Mouse (Mus musculus) cerebellum, postnatal 14 days (tissue): ENCODE data around the gene Dock6.
A peak's percentile ranks its signal among the peaks of the same experiment; 100 is the strongest.
"Not testable (repeated sequence)": the region's sequence is repeated elsewhere in the genome, so short reads cannot be mapped to it uniquely, and the experiment has no call there.

Experiments
- DNase-seq, 2 experiments: peaks; one replicate each; pipeline ENCODE4 v3.0.0; 2021; ENCODE audit warnings: mixed read lengths in 2 of 2

The Dock6 gene

GRCm38 (mm10) chr9:21852128-21853091, at the start of gene Dock6:
Gene Dock6 (minus strand): TSS chr9:21852635.
- peak; percentile 62 to 72 for DNase-seq

DNA sequence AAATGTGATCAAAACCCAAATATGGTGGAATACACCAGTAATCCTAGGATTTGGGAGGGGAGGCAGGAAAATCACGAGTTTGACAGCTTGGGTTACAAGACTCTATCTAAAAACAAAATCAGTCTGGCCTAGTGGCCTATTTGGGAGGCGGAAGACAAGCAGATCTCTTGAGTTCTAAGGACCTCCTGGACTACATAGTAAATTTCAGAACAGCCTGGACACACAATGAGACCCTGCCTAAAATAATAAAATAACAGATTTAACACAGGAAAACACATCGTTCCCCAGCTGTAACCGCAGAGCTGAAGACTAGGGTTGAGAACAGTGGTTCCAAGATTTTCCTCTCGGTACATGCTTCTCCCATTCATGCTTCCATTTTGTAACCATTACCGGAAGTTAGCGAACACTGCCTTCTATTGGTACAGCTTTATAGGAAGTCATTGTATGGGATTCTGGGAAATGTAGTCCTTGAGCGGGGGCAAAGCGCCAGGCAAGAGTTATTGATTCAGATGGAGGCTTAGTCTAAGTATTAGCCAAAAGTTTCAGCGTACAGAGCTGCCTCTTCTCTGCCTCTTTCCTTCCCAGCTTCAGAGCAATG, 48.9 kb upstream of the Dock6 start:
- peak; percentile 82 to 83 for DNase-seq

DNA sequence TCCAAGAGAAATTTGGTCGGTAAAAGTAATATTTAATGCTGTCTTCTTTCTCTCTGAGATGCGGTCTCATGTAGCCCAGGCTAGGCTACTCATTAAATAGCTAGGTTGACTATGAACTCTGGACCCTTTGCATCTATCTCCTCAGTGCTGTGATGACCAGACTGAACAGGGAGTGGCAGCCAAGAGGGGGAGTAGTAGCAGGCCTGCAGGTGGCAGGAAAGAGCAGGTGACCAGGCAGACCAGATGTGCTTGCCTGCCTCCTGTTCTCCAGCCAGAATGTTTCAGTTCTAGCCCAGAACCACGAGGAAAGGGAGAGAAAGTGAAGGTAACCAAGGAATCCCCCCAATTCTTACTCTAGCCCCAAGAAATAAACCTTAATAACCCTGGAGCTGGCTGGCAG, 36.8 kb upstream of the Dock6 start:
- no peak for DNase-seq

GRCm38 (mm10) chr9:21876601-21877000, 24.2 kb upstream of the Dock6 start:
- no peak for DNase-seq

DNA sequence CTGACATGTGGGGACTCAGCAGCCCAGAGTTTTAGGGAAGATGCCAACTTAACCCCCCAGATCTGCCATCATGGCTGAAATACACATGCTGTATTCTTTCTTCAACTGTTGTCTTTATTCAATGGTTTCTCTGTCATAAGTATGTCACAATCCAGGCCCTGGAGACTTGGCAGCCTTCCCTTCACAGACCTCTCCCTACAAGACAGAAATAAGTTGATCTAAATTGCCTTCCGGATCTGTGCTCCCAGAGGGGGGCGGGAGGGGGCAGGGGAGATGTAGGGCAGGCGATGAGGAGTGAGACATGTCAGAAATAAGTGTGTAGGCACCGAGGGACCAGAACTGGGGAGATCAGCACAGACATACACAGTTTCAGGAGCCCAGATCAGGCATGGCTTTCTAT, 19.8 kb upstream of the Dock6 start:
- DNase-seq, result peak; percentile 32 to 47

DNA sequence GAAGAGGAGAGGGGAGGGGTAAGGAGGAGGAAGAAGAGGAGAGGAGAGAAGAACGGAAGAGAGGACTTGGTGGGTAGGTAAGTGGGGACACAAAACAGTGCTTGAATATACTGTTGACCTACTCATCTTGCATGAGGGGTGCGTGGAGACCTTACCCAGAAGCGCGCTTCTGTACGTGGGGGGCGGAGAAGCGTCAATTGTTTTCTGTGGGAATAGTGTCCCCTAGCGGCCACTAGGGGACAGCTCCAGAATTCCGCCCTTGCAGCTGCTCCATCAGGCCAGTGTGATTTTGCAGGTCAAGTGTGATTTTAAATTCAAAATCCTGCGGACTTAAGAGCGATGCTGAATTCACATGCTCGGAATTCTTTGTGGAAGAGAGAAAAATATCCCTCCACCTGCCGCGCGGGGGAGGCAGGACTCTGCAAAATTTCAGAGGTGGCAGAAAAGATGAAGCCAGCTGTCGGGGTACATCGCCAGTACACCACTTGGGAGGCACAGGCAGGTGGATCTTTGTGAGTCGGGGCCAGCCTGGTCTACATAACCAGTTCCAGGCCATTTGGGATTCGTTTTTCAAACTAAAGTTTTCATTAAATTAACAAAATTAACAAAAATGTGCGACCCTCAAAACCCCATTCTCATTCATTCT, 18.6 kb upstream of the Dock6 start:
- DNase-seq, result peak; percentile 77 to 80

DNA sequence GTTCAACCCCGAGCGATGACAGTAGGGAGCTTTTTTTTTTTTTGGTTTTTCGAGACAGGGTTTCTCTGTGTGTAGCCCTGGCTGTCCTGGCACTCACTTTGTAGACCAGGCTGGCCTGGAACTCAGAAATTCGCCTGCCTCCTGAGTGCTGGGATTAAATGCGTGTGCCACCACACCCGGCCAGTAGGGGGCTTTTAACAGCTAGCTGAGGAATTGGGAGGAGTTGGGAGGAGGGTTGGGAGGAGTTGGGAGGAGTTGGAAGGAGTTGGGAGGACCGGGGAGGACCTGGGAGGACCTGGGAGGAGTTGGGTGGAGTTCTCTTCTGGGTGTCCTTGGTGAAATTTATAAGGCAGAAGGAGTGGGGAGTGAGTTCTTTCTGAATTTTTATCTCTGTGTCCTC, 16.9 kb upstream of the Dock6 start:
- peak; percentile 58 to 77 for DNase-seq

- DNase-seq, result no peak
Measured at GRCm38 (mm10) chr9:21867726-21868125, 15.3 kb upstream of the Dock6 start.

DNA sequence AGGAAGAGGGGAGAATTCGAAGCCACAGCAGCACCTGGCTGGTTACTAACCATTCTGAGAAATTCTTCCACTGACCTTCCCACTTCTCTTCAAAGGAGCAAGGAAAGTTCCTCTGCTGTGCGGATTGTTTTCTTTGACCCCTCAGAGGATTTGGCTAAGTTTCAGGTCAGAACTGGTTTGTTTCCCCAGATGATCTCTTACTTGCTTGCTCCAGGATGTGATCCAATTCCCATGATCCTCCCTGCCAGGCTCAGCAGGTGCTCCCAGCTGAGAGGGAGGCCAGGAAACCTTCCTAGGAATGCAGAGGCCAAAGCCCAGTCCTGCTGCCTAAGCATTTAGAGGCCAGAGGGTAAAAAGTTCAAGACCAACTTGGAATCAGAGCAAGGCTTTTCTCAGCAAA, 14.2 kb upstream of the Dock6 start:
- no peak for DNase-seq

GRCm38 (mm10) chr9:21865673-21866398, 13.4 kb upstream of the Dock6 start:
- no peak for DNase-seq

DNA sequence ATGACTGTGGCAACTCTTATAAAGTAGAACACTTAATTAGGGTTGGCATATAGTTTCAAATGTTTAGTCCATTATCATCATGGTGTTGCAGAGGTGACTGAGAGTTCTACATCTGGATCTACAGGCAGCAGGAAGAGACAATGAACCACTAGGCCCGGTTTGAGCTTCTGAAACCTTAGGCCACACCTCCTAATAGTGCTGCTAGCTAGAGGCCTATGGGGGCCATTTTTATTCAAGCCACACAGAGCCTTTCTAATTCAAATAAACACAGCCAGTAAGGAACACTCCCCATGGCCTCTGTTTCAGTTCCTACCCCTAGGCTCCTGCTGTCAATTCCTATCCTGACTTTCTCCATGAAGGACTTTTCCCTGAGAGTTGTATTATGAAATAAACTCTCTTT, 9.7 kb upstream of the Dock6 start:
- no peak for DNase-seq

DNA sequence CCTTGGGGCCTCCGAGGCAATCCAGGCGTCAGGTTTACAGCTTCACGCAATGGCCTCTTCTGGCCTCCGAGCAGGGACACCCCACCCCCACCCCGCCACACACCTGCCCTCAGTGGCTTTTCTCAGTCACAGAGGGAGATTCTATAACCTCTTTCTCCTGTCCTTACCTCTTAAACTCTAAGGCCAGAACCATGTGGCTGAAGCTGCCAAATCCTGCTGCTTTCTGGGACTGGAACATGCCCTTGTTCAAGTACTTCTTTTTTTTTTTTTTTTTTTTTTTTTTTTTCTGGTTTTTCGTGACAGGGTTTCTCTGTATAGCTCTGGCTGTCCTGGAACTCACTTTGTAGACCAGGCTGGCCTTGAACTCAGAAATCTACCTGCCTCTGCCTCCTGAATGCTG, 7.9 kb upstream of the Dock6 start:
- DNase-seq, result not testable (repeated sequence)

DNA sequence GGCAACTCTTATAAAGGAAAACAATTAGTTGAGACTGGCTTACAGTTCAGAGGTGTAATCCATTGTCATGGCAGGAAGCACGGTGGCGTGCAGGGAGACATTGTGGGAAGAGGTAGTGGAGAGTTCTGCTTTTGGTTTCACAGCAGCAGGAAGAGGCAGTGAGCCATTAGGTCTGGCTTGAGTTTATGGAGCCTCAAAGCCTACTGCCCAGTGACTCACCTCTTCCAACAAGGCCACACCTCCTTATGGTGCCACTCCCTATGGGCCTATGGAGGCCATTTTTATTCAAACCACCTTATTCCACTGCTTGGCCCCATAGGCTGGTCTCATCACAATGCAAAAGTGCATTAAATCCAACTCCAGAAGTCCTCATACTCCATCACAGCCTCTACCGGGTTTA, 7.2 kb upstream of the Dock6 start:
- no peak for DNase-seq

GRCm38 (mm10) chr9:21858084-21858483, 5.6 kb upstream of the Dock6 start:
- DNase-seq, result no peak

DNA sequence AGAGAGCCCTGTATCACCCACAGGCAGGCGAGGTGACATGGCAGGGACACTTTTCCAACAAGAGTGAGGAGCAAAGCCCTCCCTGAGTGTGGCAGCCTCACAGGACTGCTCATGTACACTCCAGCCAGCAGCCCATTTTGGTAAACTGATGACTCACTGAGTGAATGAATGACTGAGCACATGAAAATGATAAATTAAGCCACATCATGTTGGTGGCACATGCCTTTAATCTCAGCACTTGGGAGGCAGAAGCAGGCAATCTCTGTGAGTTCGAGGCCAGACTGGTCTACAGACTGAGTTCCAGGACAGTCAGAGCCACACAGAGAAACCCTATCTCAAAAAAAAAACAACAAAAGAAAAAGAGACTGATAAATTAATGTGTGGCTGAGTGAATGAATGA, 5.1 kb upstream of the Dock6 start:
- DNase-seq, result no peak

- DNase-seq, result no peak
Measured at GRCm38 (mm10) chr9:21854894-21855293, 2.5 kb upstream of the Dock6 start.

GRCm38 (mm10) chr9:21853961-21854360, 1.5 kb upstream of the Dock6 start:
- no peak for DNase-seq

GRCm38 (mm10) chr9:21851084-21851483, 1.4 kb downstream of the Dock6 start:
- DNase-seq, result no peak

DNA sequence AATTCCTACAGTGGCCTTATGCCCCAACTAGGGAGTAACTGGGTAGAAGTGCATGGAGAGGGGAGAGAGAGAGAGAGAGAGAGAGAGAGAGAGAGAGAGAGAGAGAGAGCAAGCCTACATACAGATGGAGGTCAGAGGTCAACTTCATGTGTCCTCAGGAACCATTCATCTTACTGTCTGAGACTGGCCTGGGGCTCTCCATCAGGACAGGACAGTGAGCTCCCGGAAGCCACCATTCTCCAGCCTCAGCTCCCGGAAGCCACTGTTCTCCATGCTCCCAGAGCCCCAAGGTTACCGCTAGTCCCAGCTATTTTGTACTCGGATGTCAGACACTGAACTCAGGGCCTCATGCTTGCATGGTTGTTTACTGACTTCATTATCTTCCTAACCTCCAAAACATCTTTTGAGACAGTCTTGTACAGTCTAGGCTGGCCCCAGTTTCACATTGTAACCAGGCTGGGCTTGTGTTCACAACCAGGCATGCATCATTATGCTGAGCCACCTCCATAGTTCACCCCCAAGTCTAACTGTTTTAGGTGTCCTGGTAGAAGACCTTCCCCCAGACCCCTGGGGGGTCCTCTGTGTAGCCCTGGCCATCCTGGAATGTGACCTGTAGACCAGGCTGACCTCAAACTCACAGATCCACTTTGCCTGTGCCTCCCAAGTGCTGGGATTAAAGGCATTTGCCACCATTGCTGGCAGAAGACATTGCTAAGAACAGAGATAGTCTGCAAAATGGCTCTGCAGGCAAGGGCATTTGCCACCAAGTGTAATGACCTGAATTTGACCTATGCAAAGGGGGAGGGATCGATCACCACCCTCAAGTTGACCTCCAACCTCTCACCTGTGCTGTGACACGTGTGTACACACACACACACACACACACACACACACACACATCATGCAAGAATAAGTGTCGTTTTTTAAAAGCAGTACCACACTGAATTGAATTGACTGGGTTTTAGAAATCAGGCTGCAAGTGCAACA, 2.5 kb downstream of the Dock6 start:
- no peak for DNase-seq

- no peak for DNase-seq
Measured at GRCm38 (mm10) chr9:21847926-21848325, 4.5 kb downstream of the Dock6 start.

DNA sequence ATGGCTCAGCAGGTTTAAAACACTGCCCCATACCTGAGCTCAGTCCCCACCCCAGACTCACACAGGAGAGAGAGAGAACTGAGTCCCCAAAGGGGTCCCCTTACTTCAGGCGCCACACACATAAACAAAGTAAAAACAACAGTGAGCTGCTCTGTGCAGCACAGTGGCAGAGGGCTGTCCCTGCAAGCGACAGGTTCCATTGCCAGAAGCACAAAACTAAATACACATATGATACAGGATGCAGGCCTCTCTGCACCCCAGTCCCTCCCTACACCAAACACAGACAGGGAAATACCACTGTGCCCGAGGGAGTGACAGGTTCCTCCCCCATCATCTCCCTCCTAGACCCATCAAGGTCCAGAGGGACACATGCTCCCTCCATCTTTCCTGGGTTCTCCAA, 5.0 kb downstream of the Dock6 start:
- no peak for DNase-seq
